Mouse (Mus musculus): ENCODE results near the gene Wbp11. TPM values are rescaled to one million over a fixed set of nuclear protein-coding genes. Genes with fewer than 3 reads are reported as not detected.
A peak's percentile ranks its signal among the peaks of the same experiment; 100 is the strongest.

Gene Wbp11
- polyA plus RNA-seq, 1 experiment from 2014 or later = 72.3 TPM

GRCm38 (mm10) chr6:136827116-136827515 lies 917 bp downstream of the Wbp11 start:
- ATAC-seq (ENCODE audit: low read depth) = no peak
- Histone ChIP-seq H3K9ac (replicated peaks; ENCODE audit: low read depth, low read length) (peak overlapping the region; percentile 82), H3K27me3 (ENCODE audit: control insufficient read depth, insufficient read depth, low read length) (no peaks in the 10 kb centered on the region), H3K4me3 (ENCODE audit: low read depth, low read length) (peak overlapping the region; percentile 100), H3K27ac (ENCODE audit: low read depth, low read length) (no peak overlapping the region), H3K9me3 (ENCODE audit: control insufficient read depth, low read length) (no peaks in the 10 kb centered on the region), H3K4me2 (ENCODE audit: low read depth, low read length) (peak overlapping the region; percentile 79), H3K36me3 (ENCODE audit: control insufficient read depth, insufficient read depth, low read length) (peaks cover 17% of the 10 kb centered on the region), H3K4me1 (ENCODE audit: control insufficient read depth, insufficient read depth, low read length) (peaks cover 8% of the 10 kb centered on the region; the same call in 1 of the 2 replicates)
- 25% methylated on average over 7 of the region's 7 CpGs for WGBS

GRCm38 (mm10) chr6:136824987-136825386 lies 3.0 kb downstream of the Wbp11 start:
- 96% methylated on average over 8 of the region's 8 CpGs for WGBS
- H3K4me2 ChIP-seq (ENCODE audit: low read depth, low read length) = no peak overlapping the region
- H3K9ac ChIP-seq (replicated peaks; ENCODE audit: low read depth, low read length) = no peak overlapping the region
- no peak overlapping the region for H3K27ac ChIP-seq (ENCODE audit: low read depth, low read length)
- H3K4me1 ChIP-seq (ENCODE audit: control insufficient read depth, insufficient read depth, low read length) = peaks cover 8% of the 10 kb centered on the region; the same call in 1 of the 2 replicates
- no peak overlapping the region for H3K4me3 ChIP-seq (ENCODE audit: low read depth, low read length)
- H3K9me3 ChIP-seq (ENCODE audit: control insufficient read depth, low read length) = no peaks in the 10 kb centered on the region
- no peaks in the 10 kb centered on the region for H3K27me3 ChIP-seq (ENCODE audit: control insufficient read depth, insufficient read depth, low read length)
- H3K36me3 ChIP-seq (ENCODE audit: control insufficient read depth, insufficient read depth, low read length) = peaks cover 37% of the 10 kb centered on the region
- no peak for ATAC-seq (ENCODE audit: low read depth)

- WGBS = 92% methylated on average over 18 of the region's 18 CpGs
- no peak overlapping the region for H3K27ac ChIP-seq (ENCODE audit: low read depth, low read length)
- H3K27me3 ChIP-seq (ENCODE audit: control insufficient read depth, insufficient read depth, low read length) = no peaks in the 10 kb centered on the region
- H3K4me1 ChIP-seq (ENCODE audit: control insufficient read depth, insufficient read depth, low read length) = no peaks in the 10 kb centered on the region
- ATAC-seq (ENCODE audit: low read depth) = no peak
- H3K4me3 ChIP-seq (ENCODE audit: low read depth, low read length) = no peak overlapping the region
- H3K4me2 ChIP-seq (ENCODE audit: low read depth, low read length) = no peak overlapping the region
- no peaks in the 10 kb centered on the region for H3K9me3 ChIP-seq (ENCODE audit: control insufficient read depth, low read length)
- H3K36me3 ChIP-seq (ENCODE audit: control insufficient read depth, insufficient read depth, low read length) = peaks cover 69% of the 10 kb centered on the region
- H3K9ac ChIP-seq (replicated peaks; ENCODE audit: low read depth, low read length) = no peak overlapping the region
Observed at GRCm38 (mm10) chr6:136821086-136821485, 6.9 kb downstream of the Wbp11 start.

GRCm38 (mm10) chr6:136820381-136820780 lies 7.7 kb downstream of the Wbp11 start:
- WGBS = 98% methylated on average over 21 of the region's 21 CpGs
- H3K9ac ChIP-seq (replicated peaks; ENCODE audit: low read depth, low read length) = no peak overlapping the region
- no peak overlapping the region for H3K27ac ChIP-seq (ENCODE audit: low read depth, low read length)
- no peaks in the 10 kb centered on the region for H3K4me1 ChIP-seq (ENCODE audit: control insufficient read depth, insufficient read depth, low read length)
- no peak overlapping the region for H3K4me3 ChIP-seq (ENCODE audit: low read depth, low read length)
- ATAC-seq (ENCODE audit: low read depth) = no peak
- peaks cover 71% of the 10 kb centered on the region for H3K36me3 ChIP-seq (ENCODE audit: control insufficient read depth, insufficient read depth, low read length)
- no peaks in the 10 kb centered on the region for H3K9me3 ChIP-seq (ENCODE audit: control insufficient read depth, low read length)
- H3K4me2 ChIP-seq (ENCODE audit: low read depth, low read length) = no peak overlapping the region
- H3K27me3 ChIP-seq (ENCODE audit: control insufficient read depth, insufficient read depth, low read length) = no peaks in the 10 kb centered on the region

- no peak for ATAC-seq (ENCODE audit: low read depth)
- H3K4me3 ChIP-seq (ENCODE audit: low read depth, low read length) = no peak overlapping the region
- 93% methylated on average over 3 of the region's 3 CpGs for WGBS
Observed at GRCm38 (mm10) chr6:136817549-136817948, 10.5 kb downstream of the Wbp11 start.

GRCm38 (mm10) chr6:136816826-136817225 lies 11.2 kb downstream of the Wbp11 start:
- Histone ChIP-seq H3K4me1 (ENCODE audit: control insufficient read depth, insufficient read depth, low read length) (no peaks in the 10 kb centered on the region), H3K4me2 (ENCODE audit: low read depth, low read length) (no peak overlapping the region), H3K4me3 (ENCODE audit: low read depth, low read length) (no peak overlapping the region), H3K9ac (replicated peaks; ENCODE audit: low read depth, low read length) (no peak overlapping the region), H3K36me3 (ENCODE audit: control insufficient read depth, insufficient read depth, low read length) (peaks cover 70% of the 10 kb centered on the region), H3K27ac (ENCODE audit: low read depth, low read length) (no peak overlapping the region), H3K9me3 (ENCODE audit: control insufficient read depth, low read length) (no peaks in the 10 kb centered on the region), H3K27me3 (ENCODE audit: control insufficient read depth, insufficient read depth, low read length) (no peaks in the 10 kb centered on the region)
- ATAC-seq (ENCODE audit: low read depth) = no peak
- WGBS = 99% methylated on average over 21 of the region's 21 CpGs

More at GRCm38 (mm10) chr6:136817549-136817948, 10.5 kb downstream of the Wbp11 start:
- peaks cover 76% of the 10 kb centered on the region for H3K36me3 ChIP-seq (ENCODE audit: control insufficient read depth, insufficient read depth, low read length)
- no peak overlapping the region for H3K9ac ChIP-seq (replicated peaks; ENCODE audit: low read depth, low read length)
- no peaks in the 10 kb centered on the region for H3K9me3 ChIP-seq (ENCODE audit: control insufficient read depth, low read length)
- H3K4me1 ChIP-seq (ENCODE audit: control insufficient read depth, insufficient read depth, low read length) = no peaks in the 10 kb centered on the region
- no peak overlapping the region for H3K4me2 ChIP-seq (ENCODE audit: low read depth, low read length)
- no peak overlapping the region for H3K27ac ChIP-seq (ENCODE audit: low read depth, low read length)
- H3K27me3 ChIP-seq (ENCODE audit: control insufficient read depth, insufficient read depth, low read length) = no peaks in the 10 kb centered on the region

GRCm38 (mm10) chr6:136815381-136815780 lies 12.7 kb downstream of the Wbp11 start:
- no peak overlapping the region for H3K27ac ChIP-seq (ENCODE audit: low read depth, low read length)
- H3K4me2 ChIP-seq (ENCODE audit: low read depth, low read length) = no peak overlapping the region
- no peak for ATAC-seq (ENCODE audit: low read depth)
- H3K9me3 ChIP-seq (ENCODE audit: control insufficient read depth, low read length) = no peaks in the 10 kb centered on the region
- WGBS = 94% methylated on average over 7 of the region's 7 CpGs
- peaks cover 56% of the 10 kb centered on the region for H3K36me3 ChIP-seq (ENCODE audit: control insufficient read depth, insufficient read depth, low read length)
- H3K4me3 ChIP-seq (ENCODE audit: low read depth, low read length) = no peak overlapping the region
- no peaks in the 10 kb centered on the region for H3K27me3 ChIP-seq (ENCODE audit: control insufficient read depth, insufficient read depth, low read length)
- no peak overlapping the region for H3K9ac ChIP-seq (replicated peaks; ENCODE audit: low read depth, low read length)
- H3K4me1 ChIP-seq (ENCODE audit: control insufficient read depth, insufficient read depth, low read length) = no peaks in the 10 kb centered on the region

GRCm38 (mm10) chr6:136813117-136813516 lies 14.9 kb downstream of the Wbp11 start:
- Histone ChIP-seq H3K9ac (replicated peaks; ENCODE audit: low read depth, low read length) (no peak overlapping the region), H3K4me1 (ENCODE audit: control insufficient read depth, insufficient read depth, low read length) (peaks cover 12% of the 10 kb centered on the region), H3K9me3 (ENCODE audit: control insufficient read depth, low read length) (no peaks in the 10 kb centered on the region), H3K4me2 (ENCODE audit: low read depth, low read length) (no peak overlapping the region), H3K4me3 (ENCODE audit: low read depth, low read length) (no peak overlapping the region), H3K27ac (ENCODE audit: low read depth, low read length) (no peak overlapping the region), H3K36me3 (ENCODE audit: control insufficient read depth, insufficient read depth, low read length) (peaks cover 39% of the 10 kb centered on the region), H3K27me3 (ENCODE audit: control insufficient read depth, insufficient read depth, low read length) (no peaks in the 10 kb centered on the region)
- ATAC-seq (ENCODE audit: low read depth) = no peak
- 53% methylated on average over 4 of the region's 4 CpGs for WGBS

- peaks cover 21% of the 10 kb centered on the region for H3K36me3 ChIP-seq (ENCODE audit: control insufficient read depth, insufficient read depth, low read length)
- no peak overlapping the region for H3K9ac ChIP-seq (replicated peaks; ENCODE audit: low read depth, low read length)
- H3K4me2 ChIP-seq (ENCODE audit: low read depth, low read length) = no peak overlapping the region
- WGBS = 90% methylated on average over 10 of the region's 10 CpGs
- H3K27me3 ChIP-seq (ENCODE audit: control insufficient read depth, insufficient read depth, low read length) = no peaks in the 10 kb centered on the region
- H3K27ac ChIP-seq (ENCODE audit: low read depth, low read length) = no peak overlapping the region
- no peaks in the 10 kb centered on the region for H3K9me3 ChIP-seq (ENCODE audit: control insufficient read depth, low read length)
- H3K4me3 ChIP-seq (ENCODE audit: low read depth, low read length) = no peak overlapping the region
- peaks cover 16% of the 10 kb centered on the region for H3K4me1 ChIP-seq (ENCODE audit: control insufficient read depth, insufficient read depth, low read length)
- ATAC-seq (ENCODE audit: low read depth) = no peak
Observed at GRCm38 (mm10) chr6:136811196-136811595, 16.8 kb downstream of the Wbp11 start.

All from neural tube, embryonic 14.5 days (tissue).